Mouse (Mus musculus): ENCODE measurements around the gene Gm43738. TPM values are rescaled to one million over a fixed set of nuclear protein-coding genes. Genes with fewer than 3 reads are reported as not detected.

Gene Gm43738
- polyA plus RNA-seq, 1 experiment from 2014 or later = not detected

DNA sequence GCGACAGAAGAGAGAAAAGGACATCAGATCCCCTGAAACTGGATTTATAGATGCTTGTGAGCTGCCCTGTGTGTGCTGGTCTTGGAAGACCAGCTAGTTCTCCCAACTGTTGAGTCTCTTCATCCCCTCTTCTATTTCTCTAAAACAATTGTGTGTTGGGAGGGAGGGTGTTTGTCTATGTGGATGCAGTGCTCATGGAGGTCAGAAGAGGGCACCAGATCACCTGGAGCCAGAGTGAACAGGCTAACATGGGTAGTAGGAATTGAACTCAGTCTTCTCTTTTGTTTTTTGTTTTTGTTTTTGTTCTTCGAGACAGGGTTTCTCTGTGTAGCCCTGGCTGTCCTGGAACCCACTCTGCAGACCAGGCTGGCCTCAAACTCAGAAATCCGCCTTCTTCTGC, 42.1 kb downstream of the Gm43738 start:
- H3K36me3 ChIP-seq (replicated peaks; ENCODE audit: control insufficient read depth, insufficient read depth, low read depth, low read length) = peaks cover 17% of the 10 kb centered on the region
- DNase-seq (ENCODE audit: low spot score) = peak; percentile 34

GRCm38 (mm10) chr3:89058361-89058760, 42.5 kb downstream of the Gm43738 start:
- Histone ChIP-seq H3K4me1 (ENCODE audit: control insufficient read depth, insufficient read depth, low read length) (no peaks in the 10 kb centered on the region), H3K4me3 (ENCODE audit: low read depth, low read length) (no peak overlapping the region), H3K9ac (replicated peaks; ENCODE audit: low read length) (no peak overlapping the region), H3K9me3 (replicated peaks; ENCODE audit: control insufficient read depth, low read length) (no peaks in the 10 kb centered on the region), H3K36me3 (replicated peaks; ENCODE audit: control insufficient read depth, insufficient read depth, low read depth, low read length) (peaks cover 13% of the 10 kb centered on the region), H3K27me3 (ENCODE audit: control insufficient read depth, insufficient read depth, low read length) (no peaks in the 10 kb centered on the region), H3K4me2 (ENCODE audit: low read depth, low read length) (no peak overlapping the region), H3K27ac (replicated peaks; ENCODE audit: low read depth, low read length) (no peak overlapping the region)
- ATAC-seq (replicated peaks; ENCODE audit: insufficient number of reproducible peaks, low FRiP score, low TSS enrichment, low read depth) (no peak), DNase-seq (ENCODE audit: low spot score) (no peak)
- 92% methylated on average over 9 of the region's 9 CpGs for WGBS

More for the DNA sequence above, 42.1 kb downstream of the Gm43738 start:
- H3K27me3 ChIP-seq (ENCODE audit: control insufficient read depth, insufficient read depth, low read length) = no peaks in the 10 kb centered on the region
- H3K4me1 ChIP-seq (ENCODE audit: control insufficient read depth, insufficient read depth, low read length) = no peaks in the 10 kb centered on the region
- H3K9ac ChIP-seq (replicated peaks; ENCODE audit: low read length) = no peak overlapping the region
- H3K4me3 ChIP-seq (ENCODE audit: low read depth, low read length) = no peak overlapping the region
- no peak overlapping the region for H3K4me2 ChIP-seq (ENCODE audit: low read depth, low read length)
- 85% methylated on average over 3 of the region's 3 CpGs for WGBS
- H3K27ac ChIP-seq (replicated peaks; ENCODE audit: low read depth, low read length) = no peak overlapping the region
- H3K9me3 ChIP-seq (replicated peaks; ENCODE audit: control insufficient read depth, low read length) = no peaks in the 10 kb centered on the region
- no peak for ATAC-seq (replicated peaks; ENCODE audit: insufficient number of reproducible peaks, low FRiP score, low TSS enrichment, low read depth)

- no peak overlapping the region for H3K27ac ChIP-seq (replicated peaks; ENCODE audit: low read depth, low read length)
- H3K9ac ChIP-seq (replicated peaks; ENCODE audit: low read length) = no peak overlapping the region
- no peaks in the 10 kb centered on the region for H3K9me3 ChIP-seq (replicated peaks; ENCODE audit: control insufficient read depth, low read length)
- no peaks in the 10 kb centered on the region for H3K27me3 ChIP-seq (ENCODE audit: control insufficient read depth, insufficient read depth, low read length)
- H3K4me2 ChIP-seq (ENCODE audit: low read depth, low read length) = no peak overlapping the region
- ATAC-seq (replicated peaks; ENCODE audit: insufficient number of reproducible peaks, low FRiP score, low TSS enrichment, low read depth) = no peak
- H3K4me3 ChIP-seq (ENCODE audit: low read depth, low read length) = no peak overlapping the region
- peaks cover 8% of the 10 kb centered on the region for H3K36me3 ChIP-seq (replicated peaks; ENCODE audit: control insufficient read depth, insufficient read depth, low read depth, low read length)
- H3K4me1 ChIP-seq (ENCODE audit: control insufficient read depth, insufficient read depth, low read length) = no peaks in the 10 kb centered on the region
- DNase-seq (ENCODE audit: low spot score) = no peak
- 91% methylated on average over 4 of the region's 4 CpGs for WGBS
Observed at GRCm38 (mm10) chr3:89043359-89043758, 57.5 kb downstream of the Gm43738 start.

Other genes with a start within 250 kb of the Gm43738 start
- 49.2 and 53.8 TPM in 2 replicates for gene Msto1, start 187.1 kb downstream of the Gm43738 start, polyA plus RNA-seq (2014; fragmentation: Nextera tagmentation; extraction: Ambion mirVana)
- 14.1 and 15.2 TPM in 2 replicates for gene Ash1l, start 150.5 kb downstream of the Gm43738 start, polyA plus RNA-seq (2014; fragmentation: Nextera tagmentation; extraction: Ambion mirVana)
- gene Dap3, start 149.9 kb downstream of the Gm43738 start, polyA plus RNA-seq (2014; fragmentation: Nextera tagmentation; extraction: Ambion mirVana) = 171 and 173 TPM in 2 replicates
- gene Rusc1, start 7.8 kb downstream of the Gm43738 start, polyA plus RNA-seq (2014; fragmentation: Nextera tagmentation; extraction: Ambion mirVana) = 14.4 and 18.0 TPM in 2 replicates
- gene Fdps, start 860 bp upstream of the Gm43738 start, polyA plus RNA-seq (2014; fragmentation: Nextera tagmentation; extraction: Ambion mirVana) = 299 and 334 TPM in 2 replicates
- 1.5 and 2.0 TPM in 2 replicates for gene Pklr, start 35.0 kb upstream of the Gm43738 start, polyA plus RNA-seq (2014; fragmentation: Nextera tagmentation; extraction: Ambion mirVana)
- 1.2 and 2.4 TPM in 2 replicates for gene Hcn3, start 59.1 kb upstream of the Gm43738 start, polyA plus RNA-seq (2014; fragmentation: Nextera tagmentation; extraction: Ambion mirVana)
- 28.2 and 28.5 TPM in 2 replicates for gene Clk2, start 63.7 kb upstream of the Gm43738 start, polyA plus RNA-seq (2014; fragmentation: Nextera tagmentation; extraction: Ambion mirVana)
- 80.5 and 91.1 TPM in 2 replicates for gene Scamp3, start 76.4 kb upstream of the Gm43738 start, polyA plus RNA-seq (2014; fragmentation: Nextera tagmentation; extraction: Ambion mirVana)
- 15.3 and 19.4 TPM in 2 replicates for gene Fam189b, start 82.0 kb upstream of the Gm43738 start, polyA plus RNA-seq (2014; fragmentation: Nextera tagmentation; extraction: Ambion mirVana)
- 34.6 TPM in 2 replicates for gene Gba, start 101.8 kb upstream of the Gm43738 start, polyA plus RNA-seq (2014; fragmentation: Nextera tagmentation; extraction: Ambion mirVana)
- gene Thbs3, start 114.1 kb upstream of the Gm43738 start, polyA plus RNA-seq (2014; fragmentation: Nextera tagmentation; extraction: Ambion mirVana) = 24.4 and 26.0 TPM in 2 replicates
- 208 and 225 TPM in 2 replicates for gene Mtx1, start 126.0 kb upstream of the Gm43738 start, polyA plus RNA-seq (2014; fragmentation: Nextera tagmentation; extraction: Ambion mirVana)
- gene Muc1, start 128.0 kb upstream of the Gm43738 start, polyA plus RNA-seq (2014; fragmentation: Nextera tagmentation; extraction: Ambion mirVana) = 0.90 and 1.3 TPM in 2 replicates
- 287 and 288 TPM in 2 replicates for gene Krtcap2, start 144.9 kb upstream of the Gm43738 start, polyA plus RNA-seq (2014; fragmentation: Nextera tagmentation; extraction: Ambion mirVana)
- 3.0 and 4.5 TPM in 2 replicates for gene Trim46, start 145.2 kb upstream of the Gm43738 start, polyA plus RNA-seq (2014; fragmentation: Nextera tagmentation; extraction: Ambion mirVana)
- 82.4 and 87.9 TPM in 2 replicates for gene Dpm3, start 158.3 kb upstream of the Gm43738 start, polyA plus RNA-seq (2014; fragmentation: Nextera tagmentation; extraction: Ambion mirVana)
- 39.8 and 45.7 TPM in 2 replicates for gene Slc50a1, start 169.5 kb upstream of the Gm43738 start, polyA plus RNA-seq (2014; fragmentation: Nextera tagmentation; extraction: Ambion mirVana)
- 26.9 and 30.2 TPM in 2 replicates for gene Efna1, start 180.0 kb upstream of the Gm43738 start, polyA plus RNA-seq (2014; fragmentation: Nextera tagmentation; extraction: Ambion mirVana)
- 6.6 and 8.3 TPM in 2 replicates for gene Efna3, start 221.9 kb upstream of the Gm43738 start, polyA plus RNA-seq (2014; fragmentation: Nextera tagmentation; extraction: Ambion mirVana)
- 39.1 and 39.5 TPM in 2 replicates for gene Efna4, start 236.9 kb upstream of the Gm43738 start, polyA plus RNA-seq (2014; fragmentation: Nextera tagmentation; extraction: Ambion mirVana)
- 17.8 and 17.9 TPM in 2 replicates for gene Adam15, start 248.9 kb upstream of the Gm43738 start, polyA plus RNA-seq (2014; fragmentation: Nextera tagmentation; extraction: Ambion mirVana)